In the genomic region with DNA sequence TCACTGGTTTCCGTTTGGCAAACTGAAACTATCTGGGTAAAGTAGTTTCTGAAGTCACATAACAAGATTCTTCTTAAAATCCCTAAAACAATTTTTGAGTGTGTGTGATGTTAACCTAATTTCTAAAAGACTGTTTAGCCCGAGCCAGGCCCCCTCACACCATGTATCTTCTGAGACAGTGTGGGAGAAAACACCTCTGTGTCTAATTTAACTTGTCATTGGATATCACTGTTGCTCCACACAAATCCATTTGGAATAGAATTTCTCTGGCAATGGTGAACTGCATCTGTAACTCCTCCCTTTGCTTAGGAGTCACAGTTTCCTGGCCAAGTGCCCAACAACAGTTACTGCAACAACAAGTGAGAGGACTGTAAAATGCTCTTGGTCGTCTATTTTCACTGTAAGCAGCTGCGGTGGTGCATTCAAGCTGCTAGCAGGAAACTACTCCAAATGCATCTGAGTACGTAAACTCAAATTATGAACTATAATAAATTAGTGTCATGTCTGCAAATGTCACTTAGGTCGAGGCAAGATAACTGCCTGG, we compare ENCODE assay signal across 7 mouse cellular contexts.
DNase-seq lines count a peak whose midpoint lies in the region; ATAC-seq lines count a peak whose summit lies in the region.

No protein-coding gene starts in this region.

- H3K36me3 ChIP-seq in heart, embryonic 15.5 days, result no peaks in the 10 kb centered on the region
- H3K36me3 ChIP-seq in forebrain, embryonic 12.5 days (replicated peaks), result no peaks in the 10 kb centered on the region

- 21% methylated on average over 6 of the region's 6 CpGs for WGBS in heart, embryonic 15.5 days
- 79% methylated on average over 6 of the region's 6 CpGs for WGBS in forebrain, embryonic 12.5 days

- H3K9me3 ChIP-seq in heart, embryonic 15.5 days (replicated peaks), result no peaks in the 10 kb centered on the region
- H3K9me3 ChIP-seq in forebrain, embryonic 12.5 days, result no peaks in the 10 kb centered on the region

- DNase-seq in right cerebral cortex, adult 2 months (ENCODE audit: low spot score in 2 of 2), result peak; percentile 49 to 53
- no peak for DNase-seq in right cerebral cortex, postnatal 36 days (ENCODE audit: low spot score in 2 of 2)
- DNase-seq in layer of hippocampus, postnatal 10 days (ENCODE audit: low spot score in 2 of 2), result peak; percentile 32 to 51
- peak; percentile 68 for DNase-seq in retina, postnatal 1 day

- H3K27me3 ChIP-seq in heart, embryonic 15.5 days, result no peaks in the 10 kb centered on the region
- no peaks in the 10 kb centered on the region for H3K27me3 ChIP-seq in forebrain, embryonic 12.5 days

- H3K9ac ChIP-seq in heart, embryonic 15.5 days, result no peak overlapping the region
- no peak overlapping the region for H3K9ac ChIP-seq in forebrain, embryonic 12.5 days

- peak overlapping the region; percentile 70 for H3K27ac ChIP-seq in brown adipose tissue, adult 24 weeks (replicated peaks; ENCODE audit: low read depth, low read length)
- H3K27ac ChIP-seq in heart, embryonic 15.5 days, result peak overlapping the region; percentile 83
- no peak overlapping the region for H3K27ac ChIP-seq in forebrain, embryonic 12.5 days

- peaks cover 13% of the 10 kb centered on the region for H3K4me1 ChIP-seq in brown adipose tissue, adult 24 weeks (ENCODE audit: control insufficient read depth, insufficient read depth, insufficient read length, low read length)
- H3K4me1 ChIP-seq in heart, embryonic 15.5 days (replicated peaks), result peaks cover 67% of the 10 kb centered on the region
- peaks cover 3% of the 10 kb centered on the region; the same call in 1 of the 2 replicates for H3K4me1 ChIP-seq in forebrain, embryonic 12.5 days

- no peak overlapping the region for H3K4me3 ChIP-seq in brown adipose tissue, adult 24 weeks (ENCODE audit: insufficient read depth, low read depth, low read length)
- H3K4me3 ChIP-seq in heart, embryonic 15.5 days, result no peak overlapping the region
- H3K4me3 ChIP-seq in forebrain, embryonic 12.5 days (replicated peaks), result no peak overlapping the region

- peak; percentile 70 for ATAC-seq in heart, embryonic 15.5 days (replicated peaks; ENCODE audit: insufficient number of reproducible peaks, insufficient read depth, low FRiP score, low read depth)
- ATAC-seq in forebrain, embryonic 12.5 days (ENCODE audit: low FRiP score), result no peak

- peak overlapping the region; percentile 45 for H3K4me2 ChIP-seq in heart, embryonic 15.5 days
- H3K4me2 ChIP-seq in forebrain, embryonic 12.5 days, result no peak overlapping the region

Comparison
In these comparisons a context has a peak if more than half of its experiments do, and no peak if none do; other contexts are left out.
1. DNase-seq: peak in right cerebral cortex, adult 2 months (2 of 2), layer of hippocampus, postnatal 10 days (2 of 2) and retina, postnatal 1 day (single experiment); none in right cerebral cortex, postnatal 36 days (0 of 2).